Mouse (Mus musculus): ENCODE measurements around the gene Ints6l.

Gene Ints6l

DNA sequence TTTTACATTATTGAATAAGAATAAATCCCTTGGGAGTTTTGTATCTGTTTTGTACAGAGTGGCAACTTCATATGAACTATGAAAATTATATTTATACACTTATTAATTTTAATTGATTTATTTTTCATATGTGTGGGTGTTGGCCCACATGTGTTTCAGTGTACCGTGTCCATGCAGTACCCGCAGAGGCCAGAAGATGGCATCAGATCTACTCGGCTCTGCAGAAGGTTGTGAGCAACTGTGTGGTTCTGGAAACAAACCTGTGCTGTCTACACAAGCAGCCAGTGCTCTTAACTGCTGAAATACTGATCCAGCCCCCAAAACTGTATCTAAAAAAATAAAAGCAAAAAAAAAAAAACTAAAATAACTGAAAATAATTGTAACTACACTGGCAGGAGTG is 76.6 kb downstream of the Ints6l start:
- peak; percentile 81 for DNase-seq

GRCm38 (mm10) chrX:56537162-56537561 is 82.5 kb downstream of the Ints6l start:
- peak; percentile 6 for DNase-seq

DNA sequence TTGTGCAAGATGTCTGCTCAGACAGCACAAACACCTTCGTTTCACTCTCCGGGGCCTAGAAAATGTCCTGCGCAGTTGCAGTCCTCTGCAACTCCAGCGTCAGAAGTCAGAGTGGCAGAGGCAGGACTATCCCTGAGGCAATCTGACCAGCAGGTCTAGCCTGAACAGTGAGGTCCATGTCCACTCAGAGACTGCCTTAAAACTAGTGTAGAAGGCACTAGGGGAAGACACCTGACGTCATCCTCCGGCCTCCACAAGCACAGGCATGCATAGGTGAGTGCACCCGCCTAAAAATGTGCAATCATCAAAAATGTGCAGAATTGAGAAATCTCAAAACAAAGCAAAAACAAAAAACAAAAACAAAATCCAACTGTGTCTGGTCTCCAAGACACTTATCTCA is 94.8 kb downstream of the Ints6l start, which contains the start of gene Gm648:
Gm648 (minus strand) TSS at position 101 of the 400 bp plus-strand sequence.
- DNase-seq: no peak

GRCm38 (mm10) chrX:56553584-56553983 is 98.9 kb downstream of the Ints6l start:
- DNase-seq: no peak
